Mouse (Mus musculus): ENCODE measurements around the gene Vmn1r130. TPM values are rescaled to one million over a fixed set of nuclear protein-coding genes. Genes with fewer than 3 reads are reported as not detected.
"Not testable (repeated sequence)": the region's sequence is repeated elsewhere in the genome, so short reads cannot be mapped to it uniquely, and the experiment has no call there.

Gene Vmn1r130
- total RNA-seq (2012; rRNA removed) (not detected in 2 replicates), total RNA-seq (2014; rRNA removed) (not detected in 2 replicates), polyA plus RNA-seq (2012; ENCODE audit: insufficient read length, low read depth) (not detected in 2 replicates)

DNA sequence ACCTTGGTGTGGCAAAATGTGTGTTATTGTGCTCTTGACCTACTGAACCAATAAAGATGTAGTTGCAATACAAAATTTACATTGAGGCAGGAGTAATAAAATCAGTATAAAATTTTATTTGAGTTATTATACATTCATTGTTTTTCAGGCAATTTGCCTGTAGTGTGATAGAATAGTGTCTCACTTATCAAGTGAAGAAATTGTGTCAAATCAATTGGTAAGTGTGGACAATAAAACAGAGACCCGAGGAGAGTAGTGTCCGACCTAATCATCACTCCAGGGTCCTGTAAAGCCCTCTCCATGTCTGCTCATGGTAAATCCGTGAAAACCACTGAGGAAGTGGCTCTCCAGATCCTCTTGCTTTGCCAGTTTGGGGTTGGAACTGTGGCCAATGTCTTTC is at the start of gene Vmn1r130:
Gene Vmn1r130 (plus strand): TSS at position 301 of the 400 bp plus-strand sequence.
- H3K79me2 ChIP-seq (replicated peaks; ENCODE audit: control insufficient read depth, extremely low read depth, insufficient read depth, poor library complexity, severe bottlenecking); H3K27me3 ChIP-seq (replicated peaks); H3K9ac ChIP-seq (ENCODE audit: insufficient read depth, low read depth); in situ Hi-C loops (cut with MboI; ENCODE audit: low pct_ligation_motif_present, low pct_unique_long_range_greater_than_20kb, low sequenced_read_pairs); H3K4me2 ChIP-seq (ENCODE audit: insufficient read depth, low read depth, poor library complexity, severe bottlenecking); H3K4me3 ChIP-seq (replicated peaks in 1 of 3; ENCODE audit: low read depth in 2 of 3, low read length in 2 of 3, poor library complexity in 1 of 3); H3K36me3 ChIP-seq (replicated peaks in 1 of 2; ENCODE audit: control insufficient read depth in 1 of 2, insufficient read depth in 1 of 2, low read length in 1 of 2); H3K27ac ChIP-seq (ENCODE audit: insufficient read depth, low read depth); H3K4me1 ChIP-seq (ENCODE audit: control insufficient read depth in 1 of 2, insufficient read depth in 2 of 2); dilution Hi-C loops (cut with MboI; ENCODE audit: extremely low pct_ligation_motif_present, extremely low pct_unique_long_range_greater_than_20kb, low sequenced_read_pairs); DNase-seq (ENCODE audit: extremely low read depth); H3K9me3 ChIP-seq (replicated peaks; ENCODE audit: low read length): not testable (repeated sequence)

DNA sequence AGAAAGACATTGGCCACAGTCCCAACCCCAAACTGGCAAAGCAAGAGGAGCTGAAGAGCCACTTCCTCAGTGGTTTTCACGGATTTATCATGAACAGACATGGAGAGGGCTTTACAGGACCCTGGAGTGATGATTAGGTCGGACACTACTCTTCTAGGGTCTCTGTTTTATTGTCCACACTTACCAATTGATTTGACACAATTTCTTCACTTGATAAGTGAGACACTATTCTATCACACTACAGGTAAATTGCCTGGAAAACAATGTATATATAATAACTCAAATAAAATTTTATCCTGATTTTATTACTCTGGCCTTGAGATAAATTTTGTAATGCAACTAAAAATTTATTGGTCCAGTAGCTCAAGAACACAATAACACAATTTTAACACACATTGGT is 34.4 kb downstream of the Vmn1r130 start, which contains the start of gene Vmn1r131:
Gene Vmn1r131 (minus strand): TSS at position 101 of the 400 bp plus-strand sequence.
- H3K4me1 ChIP-seq (ENCODE audit: control insufficient read depth in 1 of 2, insufficient read depth in 2 of 2); H3K4me2 ChIP-seq (ENCODE audit: insufficient read depth, low read depth, poor library complexity, severe bottlenecking); H3K27me3 ChIP-seq (replicated peaks); DNase-seq (ENCODE audit: extremely low read depth); H3K9me3 ChIP-seq (replicated peaks; ENCODE audit: low read length); H3K27ac ChIP-seq (ENCODE audit: insufficient read depth, low read depth); H3K79me2 ChIP-seq (replicated peaks; ENCODE audit: control insufficient read depth, extremely low read depth, insufficient read depth, poor library complexity, severe bottlenecking); in situ Hi-C loops (cut with MboI; ENCODE audit: low pct_ligation_motif_present, low pct_unique_long_range_greater_than_20kb, low sequenced_read_pairs); H3K4me3 ChIP-seq (replicated peaks in 1 of 3; ENCODE audit: low read depth in 2 of 3, low read length in 2 of 3, poor library complexity in 1 of 3); H3K9ac ChIP-seq (ENCODE audit: insufficient read depth, low read depth); dilution Hi-C loops (cut with MboI; ENCODE audit: extremely low pct_ligation_motif_present, extremely low pct_unique_long_range_greater_than_20kb, low sequenced_read_pairs); H3K36me3 ChIP-seq (replicated peaks in 1 of 2; ENCODE audit: control insufficient read depth in 1 of 2, insufficient read depth in 1 of 2, low read length in 1 of 2): not testable (repeated sequence)

Other genes starting within 250 kb of the Vmn1r130 start
- gene Vmn1r125, start 239.6 kb upstream of the Vmn1r130 start, total RNA-seq (2012; rRNA removed), result not detected in 2 replicates
- gene Vmn1r125, start 239.6 kb upstream of the Vmn1r130 start, total RNA-seq (2014; rRNA removed), result not detected in 2 replicates
- gene Vmn1r125, start 239.6 kb upstream of the Vmn1r130 start, polyA plus RNA-seq (2012; ENCODE audit: insufficient read length, low read depth), result not detected in 2 replicates
- gene Vmn1r126, start 210.3 kb upstream of the Vmn1r130 start, total RNA-seq (2012; rRNA removed), result not detected in 2 replicates
- not detected in 2 replicates for gene Vmn1r126, start 210.3 kb upstream of the Vmn1r130 start, total RNA-seq (2014; rRNA removed)
- not detected in 2 replicates for gene Vmn1r126, start 210.3 kb upstream of the Vmn1r130 start, polyA plus RNA-seq (2012; ENCODE audit: insufficient read length, low read depth)
- not detected in 2 replicates for gene Vmn1r127, start 191.9 kb upstream of the Vmn1r130 start, total RNA-seq (2012; rRNA removed)
- gene Vmn1r127, start 191.9 kb upstream of the Vmn1r130 start, total RNA-seq (2014; rRNA removed), result not detected in 2 replicates
- not detected in 2 replicates for gene Vmn1r127, start 191.9 kb upstream of the Vmn1r130 start, polyA plus RNA-seq (2012; ENCODE audit: insufficient read length, low read depth)
- gene Vmn1r128, start 162.4 kb upstream of the Vmn1r130 start, total RNA-seq (2012; rRNA removed), result not detected in 2 replicates
- gene Vmn1r128, start 162.4 kb upstream of the Vmn1r130 start, total RNA-seq (2014; rRNA removed), result not detected in 2 replicates
- not detected in 2 replicates for gene Vmn1r128, start 162.4 kb upstream of the Vmn1r130 start, polyA plus RNA-seq (2012; ENCODE audit: insufficient read length, low read depth)
- gene Vmn1r129, start 150.5 kb upstream of the Vmn1r130 start, total RNA-seq (2012; rRNA removed), result not detected in 2 replicates
- not detected in 2 replicates for gene Vmn1r129, start 150.5 kb upstream of the Vmn1r130 start, total RNA-seq (2014; rRNA removed)
- not detected in 2 replicates for gene Vmn1r129, start 150.5 kb upstream of the Vmn1r130 start, polyA plus RNA-seq (2012; ENCODE audit: insufficient read length, low read depth)
- not detected in 2 replicates for gene Gm6882, start 79.0 kb upstream of the Vmn1r130 start, total RNA-seq (2012; rRNA removed)
- not detected in 2 replicates for gene Gm6882, start 79.0 kb upstream of the Vmn1r130 start, total RNA-seq (2014; rRNA removed)
- gene Gm6882, start 79.0 kb upstream of the Vmn1r130 start, polyA plus RNA-seq (2012; ENCODE audit: insufficient read length, low read depth), result not detected in 2 replicates
- gene Vmn1r131, start 34.3 kb downstream of the Vmn1r130 start, total RNA-seq (2012; rRNA removed), result not detected in 2 replicates
- not detected in 2 replicates for gene Vmn1r131, start 34.3 kb downstream of the Vmn1r130 start, total RNA-seq (2014; rRNA removed)
- gene Vmn1r131, start 34.3 kb downstream of the Vmn1r130 start, polyA plus RNA-seq (2012; ENCODE audit: insufficient read length, low read depth), result not detected in 2 replicates
- gene Vmn1r132, start 102.3 kb downstream of the Vmn1r130 start, total RNA-seq (2012; rRNA removed), result not detected in 2 replicates
- not detected in 2 replicates for gene Vmn1r132, start 102.3 kb downstream of the Vmn1r130 start, total RNA-seq (2014; rRNA removed)
- not detected in 2 replicates for gene Vmn1r132, start 102.3 kb downstream of the Vmn1r130 start, polyA plus RNA-seq (2012; ENCODE audit: insufficient read length, low read depth)
- gene Gm4175, start 249.7 kb downstream of the Vmn1r130 start, total RNA-seq (2012; rRNA removed), result not detected in 2 replicates
- gene Gm4175, start 249.7 kb downstream of the Vmn1r130 start, total RNA-seq (2014; rRNA removed), result not detected in 2 replicates
- not detected in 2 replicates for gene Gm4175, start 249.7 kb downstream of the Vmn1r130 start, polyA plus RNA-seq (2012; ENCODE audit: insufficient read length, low read depth)